Mouse (Mus musculus): ENCODE data around the gene Cdh1. TPM values are rescaled to one million over a fixed set of nuclear protein-coding genes. Genes with fewer than 3 reads are reported as not detected.

Gene Cdh1
- polyA plus RNA-seq (2012), result 0.49 and 1.6 TPM in 2 replicates

GRCm38 (mm10) chr8:106603131-106603819, at the start of gene Cdh1:
Cdh1 (plus strand) TSS chr8:106603351.

GRCm38 (mm10) chr8:106573168-106573567, 30.0 kb upstream of the Cdh1 start, which contains the start of gene Gm10073:
Gm10073 (minus strand) TSS chr8:106573461.

GRCm38 (mm10) chr8:106682971-106683668, 80.0 kb downstream of the Cdh1 start, which contains the start of gene Tango6:
Tango6 (plus strand) TSS chr8:106683068.

Other genes starting within 250 kb of the Cdh1 start
- gene Zfp90, start 188.0 kb upstream of the Cdh1 start, polyA plus RNA-seq (2012), result 1.5 and 1.6 TPM in 2 replicates
- gene 6030452D12Rik, start 102.8 kb upstream of the Cdh1 start, polyA plus RNA-seq (2012), result not detected in 2 replicates
- gene Cdh3, start 92.5 kb upstream of the Cdh1 start, polyA plus RNA-seq (2012), result not detected in 2 replicates
- gene Gm10073, start 29.9 kb upstream of the Cdh1 start, polyA plus RNA-seq (2012), result 12.4 and 15.1 TPM in 2 replicates
- gene Tango6, start 79.7 kb downstream of the Cdh1 start, polyA plus RNA-seq (2012), result 3.1 and 3.4 TPM in 2 replicates